Mouse (Mus musculus) liver, adult (tissue): ENCODE measurements around the gene Obsl1.

Experiments used
- GATA4 ChIP-seq: IDR thresholded peaks from 2 replicates; pipeline ENCODE4 v1.6.1; 2014; ENCODE audit warnings: mild to moderate bottlenecking, low read length; ENCODE audit not compliant: insufficient replicate concordance

Gene Obsl1

DNA sequence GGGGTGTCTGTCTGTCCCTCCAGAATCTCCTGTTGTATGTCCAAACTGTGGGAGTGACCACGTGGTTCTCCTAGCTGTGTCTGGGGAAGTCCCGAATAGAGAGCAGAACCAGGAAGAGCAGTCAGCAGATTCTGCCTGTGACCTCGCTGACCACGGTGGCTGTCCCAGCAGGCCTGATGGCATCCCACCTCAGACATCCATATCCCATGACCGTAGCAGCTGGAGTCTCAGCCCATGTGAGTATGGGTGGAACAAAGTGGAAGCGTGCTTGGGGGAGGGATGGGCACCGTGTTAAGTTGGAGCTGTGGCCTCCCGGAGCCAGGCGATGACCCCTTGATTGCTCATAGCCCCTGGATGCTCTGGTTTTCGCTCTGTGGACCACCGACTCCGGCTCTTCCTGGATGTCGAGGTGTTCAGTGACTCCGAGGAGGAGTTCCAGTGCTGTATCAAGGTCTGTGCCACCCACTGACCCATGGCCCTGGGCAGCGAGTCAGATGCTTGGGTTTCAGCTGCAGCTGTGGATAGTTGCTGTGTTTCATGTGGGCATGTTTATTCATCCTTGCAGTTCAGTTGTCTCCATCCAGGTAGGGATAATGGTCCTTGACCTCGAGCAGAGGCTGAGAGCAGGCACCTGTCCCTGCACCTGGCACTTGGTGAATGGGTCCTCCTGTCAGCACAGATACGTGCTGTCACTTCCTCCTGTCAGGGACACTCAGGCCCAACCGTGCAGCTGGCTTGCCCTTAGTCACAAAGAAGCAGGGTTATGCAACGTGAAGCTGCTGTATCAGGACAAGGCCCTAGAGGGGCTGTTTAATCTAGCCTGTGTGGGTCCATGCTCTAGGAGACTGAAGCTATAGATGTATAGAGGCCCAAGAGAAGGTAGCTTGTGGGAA is 26.3 kb upstream of the Obsl1 start:
- no peak for TF ChIP-seq GATA4

DNA sequence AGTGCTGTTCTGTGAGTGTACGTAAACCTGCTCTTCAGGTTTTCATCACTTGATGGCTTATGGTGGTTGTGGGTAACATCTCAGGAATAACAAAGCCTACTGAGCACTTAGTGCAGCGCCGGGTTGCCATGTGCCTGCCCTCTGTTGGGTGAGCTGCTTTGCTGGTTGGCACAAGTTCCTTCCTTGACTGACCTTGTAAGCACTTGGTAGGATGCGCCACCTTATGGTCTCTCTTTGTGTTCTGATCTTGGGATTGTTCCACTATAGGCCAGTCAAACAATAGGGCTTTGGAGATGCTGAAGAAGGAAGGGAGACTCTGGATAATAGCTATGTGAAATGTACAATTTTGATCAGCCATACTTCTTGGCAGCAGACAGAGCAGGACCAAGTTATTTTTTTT is 24.3 kb upstream of the Obsl1 start:
- no peak for TF ChIP-seq GATA4

DNA sequence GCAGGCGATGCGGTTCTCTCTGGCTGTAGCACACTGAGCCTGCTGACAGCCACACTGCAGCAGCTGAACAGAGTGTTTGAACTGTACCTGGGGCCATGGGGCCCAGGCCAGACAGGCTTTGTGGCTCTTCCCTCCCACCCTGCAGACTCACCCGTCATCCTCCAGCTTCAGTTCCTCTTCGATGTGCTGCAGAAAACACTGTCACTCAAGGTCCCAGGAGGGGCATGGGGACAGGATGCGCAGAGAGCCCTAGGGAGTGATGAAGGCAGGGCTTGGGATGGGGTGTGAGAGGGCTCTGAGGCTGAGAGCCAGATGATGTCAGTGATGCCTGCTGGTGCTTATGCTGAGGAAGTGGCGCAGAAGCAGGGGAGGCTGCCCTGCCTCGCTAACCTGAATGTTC is 18.4 kb upstream of the Obsl1 start:
- no peak for TF ChIP-seq GATA4

DNA sequence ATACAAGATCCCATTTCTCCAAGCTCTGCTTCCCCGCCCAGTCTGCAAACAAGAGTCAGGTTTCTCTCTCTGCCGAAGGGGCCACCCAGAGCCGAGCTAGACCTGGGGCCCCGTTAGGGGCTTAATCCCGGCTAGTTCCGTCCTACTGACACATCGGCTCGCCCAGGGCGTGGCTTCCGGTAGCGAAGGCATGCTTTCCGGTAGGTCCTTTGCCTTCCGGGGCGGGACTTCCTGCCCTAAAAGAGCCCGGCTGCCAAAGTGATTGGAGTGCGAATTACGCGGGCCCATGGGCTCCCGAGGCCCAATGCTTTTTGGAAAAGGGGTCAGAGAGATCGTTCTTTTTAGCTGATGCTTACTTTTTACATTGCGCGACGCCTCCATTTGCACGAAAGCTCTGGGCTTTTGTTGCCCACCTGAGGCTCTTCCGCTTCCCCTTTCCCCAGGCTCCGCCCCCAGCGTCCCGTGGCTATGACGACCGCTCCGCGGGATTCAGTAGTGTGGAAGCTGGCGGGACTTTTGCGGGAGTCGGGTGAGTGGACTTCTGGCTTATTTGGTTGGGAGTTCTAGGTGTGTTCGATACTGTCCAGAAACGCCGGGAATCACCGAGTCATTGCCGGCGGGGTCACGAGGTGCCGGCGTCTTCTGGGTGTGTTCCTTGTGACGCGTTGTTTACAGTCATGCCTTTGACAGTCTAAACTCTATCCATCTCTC is 15.2 kb upstream of the Obsl1 start, which contains the start of gene Stk11ip:
Stk11ip (plus strand) TSS at position 209 of the 711 bp plus-strand sequence.
- no peak for TF ChIP-seq GATA4

DNA sequence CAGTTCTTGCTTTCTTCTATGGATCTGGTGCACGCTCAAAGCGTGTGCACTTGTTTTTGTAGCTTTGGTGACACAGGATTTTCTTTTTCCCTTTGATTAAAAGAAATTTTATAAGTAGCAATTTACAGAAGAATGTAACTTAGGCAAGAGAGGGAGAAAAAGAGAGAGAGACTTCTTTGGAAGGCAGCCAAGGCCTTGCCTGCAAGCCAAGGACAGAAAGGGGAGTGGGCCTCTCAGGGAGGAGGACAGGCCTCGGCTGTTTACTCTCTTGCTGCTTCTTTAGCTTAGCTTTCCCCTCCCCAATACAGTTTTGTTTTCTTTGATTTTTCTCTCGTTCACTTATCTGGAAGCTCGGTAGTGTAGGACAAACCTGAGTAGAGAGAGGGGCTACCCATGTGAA is 13.3 kb upstream of the Obsl1 start:
- no peak for TF ChIP-seq GATA4

DNA sequence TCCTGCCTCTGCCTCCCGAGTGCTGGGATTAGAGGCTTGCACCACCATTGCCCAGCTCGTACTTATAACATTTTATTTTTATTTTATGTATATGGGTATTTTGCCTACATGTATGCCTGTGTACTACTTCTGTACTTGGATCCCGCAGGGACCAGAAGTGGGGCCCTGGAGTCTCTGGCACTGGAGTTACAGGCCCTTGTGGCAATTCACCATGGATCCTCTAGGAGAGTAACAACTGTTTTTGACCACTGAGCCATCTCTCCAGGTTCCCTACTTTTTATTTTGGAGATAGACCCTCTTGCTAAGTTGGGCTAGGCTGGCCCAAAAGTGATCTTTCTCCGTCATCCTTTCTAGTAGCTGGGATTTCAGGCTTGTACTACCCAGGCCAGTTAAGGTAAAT is 12.2 kb upstream of the Obsl1 start:
- TF ChIP-seq GATA4: no peak

DNA sequence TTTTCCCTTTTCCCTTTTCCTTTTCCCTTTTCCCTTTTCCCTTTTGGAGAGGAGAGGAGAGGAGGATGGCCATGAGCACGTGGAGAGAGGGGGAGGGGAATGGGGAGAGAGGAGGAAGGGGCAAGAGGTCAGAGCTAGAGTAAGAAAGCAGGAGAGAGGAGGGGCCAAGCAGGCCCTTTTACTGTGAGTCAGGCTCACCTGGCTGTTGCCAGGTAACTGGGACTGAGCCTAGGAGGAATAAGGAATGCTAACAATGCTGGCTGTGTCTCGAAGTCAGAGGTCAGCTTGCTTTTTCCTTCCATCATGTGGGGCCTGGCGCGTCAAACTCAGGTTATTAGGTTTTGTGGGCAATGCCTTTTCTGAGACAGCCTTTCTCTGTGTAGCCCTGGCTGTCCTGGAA is 11.7 kb upstream of the Obsl1 start:
- TF ChIP-seq GATA4: no peak

DNA sequence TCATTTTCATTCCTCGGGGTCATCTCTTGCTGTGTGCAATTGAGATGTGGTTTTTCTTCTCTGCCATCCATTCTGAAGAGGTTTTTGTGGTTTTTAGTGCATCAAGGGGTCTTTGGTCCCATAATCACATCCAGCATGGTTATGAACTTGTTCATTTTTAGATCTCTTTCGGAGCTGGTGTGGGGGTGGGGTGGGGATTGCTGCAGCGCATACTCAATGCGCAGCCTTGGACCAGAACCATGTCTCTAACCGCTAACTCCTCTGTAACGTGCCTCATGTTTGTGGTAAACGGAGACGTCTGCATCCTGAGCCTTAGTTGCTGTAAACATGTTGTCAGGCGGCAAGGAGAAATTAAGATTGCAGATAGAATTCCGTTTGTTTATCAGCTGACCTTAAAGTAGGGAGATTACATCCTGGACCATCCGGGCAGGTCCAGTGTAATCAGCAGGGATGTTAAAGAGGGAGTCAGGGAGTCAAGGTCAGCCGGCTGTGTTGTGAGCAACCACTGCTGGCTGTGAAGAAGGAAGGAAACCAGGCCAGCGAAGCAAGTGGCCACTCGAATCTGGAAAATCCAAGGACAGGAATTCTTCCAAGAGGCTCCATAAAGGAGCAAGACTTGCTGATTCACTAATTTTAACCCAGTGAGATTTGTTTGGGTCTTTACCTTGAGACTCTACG is 10.6 kb upstream of the Obsl1 start:
- no peak for TF ChIP-seq GATA4

DNA sequence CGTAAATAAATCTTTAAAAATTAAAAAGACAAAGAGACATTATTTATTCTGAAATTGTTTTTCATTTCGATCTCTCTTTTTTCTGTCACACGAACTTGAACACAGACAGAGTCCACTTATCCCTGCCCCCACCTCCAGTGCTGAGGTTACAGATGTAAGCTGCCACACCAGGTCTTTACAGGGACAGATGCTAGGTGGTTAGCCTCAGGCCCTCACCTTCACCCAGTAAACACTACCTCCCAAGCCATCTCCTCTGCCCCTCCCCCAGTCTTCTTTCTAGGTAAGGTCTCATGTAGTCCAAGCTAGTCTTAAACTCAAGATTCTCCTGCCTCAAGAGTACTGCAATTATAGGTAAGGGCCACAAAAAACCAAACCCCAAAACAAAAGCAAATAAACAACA is 6.3 kb upstream of the Obsl1 start:
- TF ChIP-seq GATA4: no peak

DNA sequence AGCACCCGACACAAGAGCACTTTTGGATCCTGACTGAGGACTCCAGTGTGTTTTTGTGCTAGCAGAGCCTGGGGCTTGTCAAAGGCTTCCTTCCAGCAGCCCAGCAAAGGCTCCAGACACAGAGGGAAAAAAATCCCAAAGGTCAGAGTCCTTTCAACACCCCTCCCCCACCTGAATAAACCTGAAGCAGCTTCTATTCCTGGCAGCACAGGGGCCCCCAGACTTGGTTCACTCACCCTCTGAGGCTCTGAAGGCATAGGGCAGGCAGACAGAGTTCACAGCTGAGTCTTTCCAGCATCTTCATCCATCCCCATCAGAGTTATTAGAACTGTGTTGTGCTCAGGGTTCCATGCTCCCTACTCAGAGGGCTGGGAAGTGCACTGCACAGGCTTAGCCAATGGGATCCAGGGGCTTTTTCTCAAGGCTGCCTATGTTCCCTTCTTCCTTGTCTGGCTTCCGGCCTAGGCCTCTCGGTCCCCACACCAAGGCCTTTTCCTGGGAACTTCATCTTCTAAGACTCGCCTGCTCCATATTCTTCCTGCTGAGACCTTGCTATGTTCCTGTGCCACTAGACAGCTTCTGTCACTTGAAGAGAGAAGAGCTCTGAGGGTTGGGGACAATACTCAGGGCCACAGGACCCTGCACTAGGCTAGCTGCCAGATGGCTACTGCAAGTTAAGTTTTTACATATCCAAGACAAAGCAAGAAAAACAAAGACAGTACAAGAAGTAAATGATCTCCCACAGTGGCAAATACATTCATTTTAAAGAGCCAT is 5.4 kb upstream of the Obsl1 start:
- TF ChIP-seq GATA4: no peak

DNA sequence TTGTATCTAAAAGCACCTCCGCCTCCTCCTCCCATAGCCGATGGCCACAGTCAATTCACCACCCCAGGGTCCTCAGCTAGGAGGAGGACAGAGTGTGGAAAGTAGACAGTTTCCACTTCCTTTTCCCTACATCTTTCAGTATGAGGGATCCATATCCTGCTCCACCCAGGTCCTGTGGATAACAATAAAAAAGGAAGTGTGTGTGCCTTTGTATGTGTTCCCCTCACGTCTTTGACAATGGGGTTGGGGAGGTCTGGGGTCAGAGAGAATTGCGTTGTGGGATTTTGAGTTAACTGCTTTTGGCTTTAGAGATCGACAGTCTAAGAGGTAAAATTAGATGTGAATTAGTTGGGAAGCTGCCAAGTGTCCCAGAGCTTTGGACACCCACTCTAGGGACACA is 3.9 kb upstream of the Obsl1 start:
- TF ChIP-seq GATA4: no peak

DNA sequence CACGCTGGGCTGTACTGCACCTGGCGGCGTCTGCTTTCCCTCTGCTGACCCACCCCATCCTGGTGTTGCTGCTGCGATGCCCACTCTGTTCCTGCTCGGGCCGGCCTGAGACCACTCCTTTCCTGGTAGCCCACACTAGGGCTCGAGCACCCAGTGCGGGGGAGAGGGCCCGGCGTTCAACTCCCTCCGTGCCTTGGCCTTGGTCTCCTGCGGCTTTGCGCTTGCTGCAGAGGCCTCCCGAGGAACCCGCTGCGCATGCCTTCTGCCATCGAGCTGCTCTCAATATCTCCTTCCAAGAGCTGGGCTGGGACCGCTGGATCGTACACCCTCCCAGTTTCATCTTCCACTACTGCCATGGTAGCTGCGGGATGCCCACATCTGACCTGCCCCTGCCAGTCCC is 3.3 kb upstream of the Obsl1 start:
- TF ChIP-seq GATA4: no peak

DNA sequence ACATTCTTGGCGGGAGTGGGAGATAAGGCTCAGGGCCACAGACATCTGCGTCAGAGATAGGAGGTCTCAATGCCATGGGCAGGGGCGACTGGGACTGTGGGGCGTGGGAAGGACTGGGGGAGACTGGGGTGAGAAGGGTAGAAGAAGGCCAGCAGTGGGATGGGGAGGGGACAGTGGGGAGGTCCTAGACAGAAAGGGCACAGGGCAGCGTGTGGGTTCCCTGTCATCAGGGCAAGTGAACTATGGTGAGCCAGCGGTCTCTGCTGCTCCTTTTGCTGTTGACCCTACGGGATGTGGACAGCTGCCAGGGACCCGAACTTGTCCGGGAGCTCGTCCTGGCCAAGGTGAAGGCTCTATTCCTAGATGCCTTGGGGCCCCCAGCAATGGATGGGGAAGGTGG is 754 bp upstream of the Obsl1 start, which contains the start of gene Inha:
Inha (plus strand) TSS at position 72 of the 400 bp plus-strand sequence.
- TF ChIP-seq GATA4: no peak

DNA sequence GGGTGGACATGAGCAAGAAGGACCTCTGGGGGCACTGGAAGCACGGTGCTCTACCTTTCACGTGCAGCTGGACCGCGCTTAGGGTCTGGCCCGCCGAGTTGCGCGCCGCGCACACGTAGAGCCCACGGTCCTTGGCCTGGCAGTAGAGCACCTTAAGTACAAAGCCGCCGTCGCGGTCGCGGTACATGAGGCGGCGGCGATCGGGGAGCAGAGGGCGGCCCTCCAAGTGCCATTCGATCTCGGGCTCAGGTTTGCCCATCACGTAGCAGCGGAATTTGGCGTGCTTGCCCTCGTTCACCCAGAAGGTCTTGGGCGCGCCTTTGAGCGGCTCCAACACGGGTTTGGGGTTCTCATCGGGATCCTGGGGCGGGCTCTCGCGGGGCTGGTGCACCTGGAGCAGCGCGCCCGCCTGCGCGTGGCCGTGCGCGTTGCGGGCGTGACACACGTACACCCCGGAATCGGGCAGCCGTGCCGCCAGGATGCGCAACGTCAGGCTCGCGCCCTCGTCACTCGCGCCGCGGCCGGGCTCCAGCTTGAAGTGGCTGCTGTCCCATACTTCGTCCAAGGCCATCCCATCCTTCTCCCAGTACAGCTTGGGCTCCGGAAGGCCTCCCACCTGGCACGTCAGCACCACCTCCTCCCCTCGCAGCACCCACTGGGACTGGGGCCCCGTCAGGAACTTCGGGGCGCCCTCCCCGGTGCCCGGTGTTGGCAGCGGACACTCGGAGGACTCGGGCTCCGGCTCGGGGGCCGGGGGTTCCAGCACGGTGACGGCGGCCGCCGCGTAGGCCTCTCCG is 895 bp downstream of the Obsl1 start:
- TF ChIP-seq GATA4: no peak

DNA sequence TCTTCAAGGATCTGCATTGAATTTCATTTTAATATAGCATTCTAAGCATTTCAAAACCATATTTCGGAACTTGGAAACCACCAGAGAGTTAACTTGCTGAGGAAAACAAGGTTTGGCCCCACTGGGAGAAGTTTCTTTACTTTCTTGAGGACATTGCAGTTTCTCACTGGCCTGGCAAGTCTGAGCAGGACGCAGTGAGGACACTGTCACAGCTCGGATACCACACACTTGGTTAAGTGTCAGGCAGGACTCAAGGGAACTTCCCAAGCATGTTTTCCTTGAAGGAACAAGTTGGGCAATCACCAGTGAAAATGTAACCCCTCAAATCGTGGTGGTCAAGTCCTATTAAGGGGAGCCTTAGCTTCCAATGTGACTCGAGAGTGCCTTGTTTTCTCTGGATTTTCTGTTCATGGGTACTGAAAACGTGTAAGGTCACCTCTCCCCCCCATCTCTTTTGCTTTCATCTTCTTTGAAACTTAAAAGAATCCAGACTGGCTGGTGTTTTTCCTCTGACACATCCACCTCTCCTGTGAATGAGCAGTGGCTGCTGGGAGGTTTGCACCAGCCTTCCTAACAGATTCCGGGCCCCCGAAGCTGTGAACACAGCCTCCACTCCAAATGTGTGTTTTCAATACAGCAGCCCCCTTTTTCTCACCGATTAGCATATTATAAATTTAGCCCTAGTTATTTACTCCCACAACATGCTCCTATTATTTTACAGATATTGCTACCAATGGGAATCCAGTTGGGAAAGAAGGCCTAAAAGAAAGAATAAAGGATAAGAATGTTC is 1.8 kb downstream of the Obsl1 start:
- no peak for TF ChIP-seq GATA4
